Mouse (Mus musculus) cerebellum, postnatal 4 days (tissue): ENCODE results near the gene Cbarp.
A peak's percentile ranks its signal among the peaks of the same experiment; 100 is the strongest.

Source experiments
- DNase-seq, 2 experiments: peaks; one replicate each; pipeline ENCODE4 v3.0.0; 2022; ENCODE audit warnings: low spot score in 2 of 2, mixed read lengths in 1 of 2

Gene Cbarp

DNA sequence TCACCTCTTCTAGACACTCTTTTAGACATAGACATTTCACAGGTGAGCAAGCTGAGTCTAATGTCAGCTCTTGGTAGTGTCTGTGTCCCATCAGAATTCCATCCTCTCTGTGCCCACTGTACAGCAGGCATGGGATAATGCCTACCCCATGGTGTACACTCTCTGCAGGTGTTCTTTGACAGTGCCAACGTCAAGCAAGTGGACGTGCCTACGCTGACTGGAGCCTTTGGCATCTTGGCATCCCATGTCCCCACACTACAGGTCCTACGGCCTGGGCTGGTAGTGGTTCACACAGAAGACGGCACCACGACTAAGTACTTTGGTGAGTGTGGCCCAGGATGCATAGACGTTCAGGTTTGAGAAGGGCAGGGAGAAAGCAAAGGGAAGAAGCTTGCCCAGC, 3.0 kb upstream of the Cbarp start:
- no peak for DNase-seq

DNA sequence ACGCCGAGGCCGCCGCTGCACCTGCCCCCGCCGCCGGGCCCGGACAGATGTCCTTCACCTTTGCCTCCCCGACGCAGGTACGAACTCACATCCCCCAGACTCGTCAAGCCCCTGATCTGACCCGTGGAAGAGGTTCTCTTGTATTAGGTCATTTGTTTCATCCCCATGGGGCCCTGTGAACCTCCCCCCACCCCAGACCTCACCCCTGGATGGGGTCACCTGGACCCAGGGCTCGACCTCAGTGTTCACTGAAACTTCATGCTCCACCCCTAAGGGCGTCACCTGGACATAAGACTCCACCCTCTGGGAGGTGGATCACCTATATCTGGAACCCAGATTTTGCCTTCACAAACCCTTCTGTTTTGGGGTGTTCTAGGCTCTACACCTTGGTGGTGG, 1.9 kb upstream of the Cbarp start:
- DNase-seq: no peak

DNA sequence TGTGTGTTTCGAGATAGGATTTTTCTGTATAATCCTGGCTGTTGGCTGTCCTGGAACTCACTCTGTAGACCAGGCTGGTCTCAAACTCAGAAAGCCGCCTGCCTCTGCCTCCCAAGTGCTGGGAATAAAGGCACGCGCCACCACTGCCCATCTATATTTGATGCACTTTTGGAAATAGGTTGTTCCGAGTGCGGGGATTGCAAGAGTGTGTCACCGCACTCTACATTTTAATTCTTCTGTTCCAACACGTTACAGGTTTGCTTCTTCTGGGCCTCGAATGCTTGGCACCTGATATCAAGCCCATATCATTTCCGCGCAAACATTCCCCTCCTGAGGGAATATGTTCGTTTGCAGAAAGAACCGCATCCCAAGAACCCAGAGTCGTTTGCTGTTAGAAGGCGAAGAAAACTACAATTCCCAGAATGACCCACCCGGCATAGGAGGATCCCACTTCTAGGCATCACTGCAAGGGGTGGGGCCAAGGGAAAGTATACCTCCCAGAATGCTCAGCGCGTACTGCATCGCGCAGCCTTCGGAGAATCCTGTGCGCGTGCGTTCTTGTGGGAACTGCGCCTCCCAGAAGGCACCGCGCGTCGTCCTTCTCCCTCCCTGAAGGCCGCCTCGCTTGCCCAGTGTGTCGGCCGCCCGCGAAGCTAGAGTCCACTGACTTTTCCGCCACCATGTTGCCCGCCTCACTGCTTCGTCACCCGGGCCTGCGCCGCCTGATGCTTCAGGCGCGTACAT, 1.3 kb upstream of the Cbarp start:
- DNase-seq: peak; percentile 67 to 89

DNA sequence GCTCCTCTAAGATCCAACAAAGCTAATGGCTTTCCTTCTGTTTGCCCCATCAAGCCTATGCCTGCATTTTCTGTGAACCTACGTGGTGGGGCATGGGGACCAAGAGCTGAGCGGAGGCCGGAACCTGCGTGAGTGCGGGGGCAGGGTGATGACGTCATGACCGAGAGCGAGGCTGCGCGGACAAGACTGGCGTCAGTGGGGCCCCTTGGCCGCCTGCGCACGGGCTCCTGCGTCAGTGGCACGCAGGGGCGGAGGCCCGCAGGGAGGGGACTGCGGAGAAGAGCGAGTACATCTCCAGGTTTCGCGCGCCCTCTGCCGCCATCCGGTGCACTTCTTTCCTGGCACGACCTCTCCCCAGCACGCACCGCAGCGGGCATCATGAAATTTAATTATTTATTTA, 608 bp upstream of the Cbarp start:
- peak; percentile 84 to 92 for DNase-seq

DNA sequence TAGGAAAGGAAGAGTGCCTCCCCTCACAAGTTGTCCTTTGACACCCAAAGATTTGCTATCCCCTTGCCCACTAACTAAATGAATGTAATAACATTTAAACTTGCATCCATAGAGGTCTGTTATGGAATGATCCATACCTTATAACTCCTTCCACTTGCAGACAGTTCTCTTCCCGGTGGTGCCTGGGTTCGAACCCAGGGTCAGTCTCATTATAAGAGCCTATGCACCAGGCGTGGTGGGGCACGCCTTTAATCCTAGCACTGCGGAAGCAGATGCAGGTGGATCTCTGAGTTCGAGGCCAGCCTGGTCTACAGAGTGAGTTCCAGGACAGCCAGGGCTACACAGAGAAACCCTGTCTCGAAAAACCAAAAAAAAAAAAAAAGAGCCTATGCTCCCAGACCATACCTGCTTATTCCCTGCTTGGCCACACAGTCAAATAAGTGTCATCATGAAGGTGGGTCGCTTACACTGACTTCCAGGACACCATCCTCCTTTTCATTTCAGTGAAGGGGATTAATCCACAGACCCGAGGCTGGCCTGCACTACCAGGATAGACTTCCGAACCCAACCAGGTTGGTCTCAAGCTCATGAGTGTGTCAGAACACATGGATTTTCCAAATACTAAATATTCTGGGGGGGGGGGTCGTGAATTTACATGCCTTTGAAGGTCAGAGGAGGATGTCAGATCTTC, 515 bp downstream of the Cbarp start:
- DNase-seq: no peak

DNA sequence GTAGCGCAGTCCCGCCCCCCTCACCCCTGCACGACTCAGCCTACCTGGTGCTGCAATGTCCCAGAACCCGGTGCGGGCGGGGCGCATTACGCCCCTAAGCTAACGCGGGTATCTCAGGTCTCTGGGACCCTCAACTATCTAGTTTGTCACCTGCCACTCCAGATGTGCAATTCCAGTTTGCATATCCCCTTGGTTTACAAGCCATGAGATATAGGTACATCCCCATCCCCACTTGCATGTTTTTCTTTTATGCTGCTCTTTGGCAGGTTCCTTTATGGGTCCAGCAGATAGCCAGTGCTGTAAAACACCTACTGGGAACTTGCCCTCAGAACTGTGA, 1.2 kb downstream of the Cbarp start:
- DNase-seq: no peak

DNA sequence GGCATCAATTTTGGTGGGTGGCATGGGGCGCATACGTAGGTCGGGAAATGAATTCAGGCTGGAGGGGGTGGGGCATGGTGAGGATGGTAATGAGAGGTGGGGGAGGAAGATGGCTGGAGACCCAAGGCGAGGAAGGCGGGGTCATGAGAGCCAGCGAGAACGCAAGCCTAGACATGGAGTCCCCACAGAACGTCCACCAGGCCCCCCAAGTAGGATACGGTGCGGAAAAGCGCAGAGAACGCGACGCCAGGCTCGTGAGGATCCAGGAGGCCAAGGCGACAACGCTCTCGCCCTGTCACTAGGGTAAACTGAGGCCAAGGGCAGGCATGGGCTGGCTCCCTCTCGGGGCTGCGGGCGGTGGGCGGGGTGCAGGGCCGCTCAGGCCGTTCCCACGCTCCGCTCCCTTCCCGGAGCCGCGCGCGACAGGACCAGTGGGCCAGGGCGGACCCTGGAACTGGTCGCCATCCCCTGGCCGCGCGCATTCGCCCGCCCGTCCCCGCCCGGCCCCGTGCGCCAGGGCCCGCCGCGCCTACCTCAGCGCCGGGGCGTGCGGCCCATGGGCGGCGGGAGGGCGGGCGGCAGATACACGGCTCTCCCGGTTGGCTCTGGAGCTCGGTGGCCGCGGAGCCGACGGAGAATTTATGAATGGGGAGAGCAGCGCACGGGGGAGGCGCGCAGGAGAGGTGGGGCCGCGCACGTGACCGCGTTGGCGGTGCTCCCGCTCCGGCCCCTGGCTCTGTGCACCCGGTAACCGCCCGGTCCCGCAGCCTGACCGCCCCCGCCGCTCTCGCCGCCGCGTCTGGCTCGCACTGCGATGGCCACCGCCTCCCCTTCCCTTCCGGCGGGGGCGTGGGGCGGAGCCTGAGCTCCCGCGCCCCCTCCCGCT, 1.8 kb downstream of the Cbarp start, which contains the start of gene Atp5d:
TSS of gene Atp5d (plus strand) at position 80 of the 886 bp plus-strand sequence.
- peak in 1 of 2 experiments; percentile 57 for DNase-seq

DNA sequence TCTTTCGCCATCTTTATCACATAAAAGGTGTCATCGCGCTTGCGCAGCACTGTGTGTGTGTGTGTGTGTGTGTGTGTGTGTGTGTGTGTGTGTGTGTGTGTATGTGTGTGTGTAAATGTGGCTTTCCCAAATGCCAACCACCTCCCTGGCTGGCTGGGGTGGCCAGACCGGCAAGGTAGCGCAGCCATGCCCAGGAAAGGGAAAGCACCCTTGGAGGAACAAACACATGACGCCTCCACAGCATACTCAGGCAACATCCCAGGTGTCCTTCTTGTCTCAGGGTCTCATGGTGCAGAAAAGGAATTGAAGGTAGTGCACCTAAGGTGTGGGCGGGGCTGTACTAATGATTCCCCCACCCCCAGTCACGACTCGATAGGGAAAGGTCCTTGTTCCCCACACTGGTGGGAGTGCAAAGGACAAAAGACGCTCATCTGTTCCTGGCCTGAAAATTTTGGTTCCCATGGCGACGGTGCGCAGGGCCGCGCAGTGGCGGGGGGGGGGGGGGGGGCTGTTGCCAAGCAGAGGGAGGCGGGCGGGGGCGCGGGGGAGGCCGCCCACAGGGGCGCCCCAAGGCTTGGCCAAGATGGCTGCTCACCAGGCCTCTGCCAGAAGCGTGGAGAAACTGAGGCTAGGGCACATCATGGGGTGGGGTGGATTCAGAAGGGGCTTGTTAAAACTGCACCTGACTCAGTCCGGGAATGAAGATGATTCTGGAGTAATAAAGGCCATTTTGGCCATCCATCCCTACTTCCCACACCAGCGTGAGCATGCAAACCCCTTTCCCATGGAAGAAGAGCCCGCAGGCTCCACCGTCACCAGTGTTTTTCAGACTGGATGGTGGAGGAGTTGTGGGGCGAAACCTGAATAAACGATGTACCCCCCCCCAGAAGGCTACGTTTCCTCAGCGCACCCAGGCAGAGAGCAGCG, 2.7 kb downstream of the Cbarp start:
- DNase-seq: peak in 1 of 2 experiments; percentile 28

DNA sequence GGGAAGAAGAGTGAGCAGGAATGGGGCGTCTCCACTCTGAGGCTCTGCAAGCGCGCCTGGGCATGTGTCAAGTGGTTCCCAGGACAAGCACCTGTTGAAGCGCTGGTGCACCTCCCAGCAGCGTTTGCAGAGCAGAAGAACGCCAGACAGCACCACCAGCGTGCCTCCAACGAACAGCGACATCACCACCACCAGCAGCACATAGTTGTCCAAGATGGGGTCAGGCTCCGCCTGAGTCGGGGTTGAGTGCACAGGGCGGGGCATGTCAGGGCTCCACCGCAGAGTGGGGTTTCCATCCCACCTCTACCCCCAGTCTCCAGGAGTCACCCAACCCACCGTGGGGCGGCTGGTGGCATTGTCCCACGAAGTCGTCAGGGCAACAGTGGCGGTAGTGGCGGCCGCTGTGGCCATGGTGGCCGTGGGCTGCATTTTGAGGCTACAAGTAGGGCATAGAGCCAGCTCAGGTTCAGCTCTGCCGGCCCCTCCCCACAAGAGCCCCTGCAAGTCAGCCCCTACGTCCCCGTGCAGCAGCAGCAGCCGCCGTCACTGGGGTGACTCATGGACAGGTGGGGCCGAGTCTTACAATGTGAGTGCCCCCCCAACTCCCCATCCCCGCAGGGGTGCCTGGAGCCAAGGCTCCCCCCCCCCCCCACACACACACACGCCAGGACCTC, 3.5 kb downstream of the Cbarp start:
- peak in 1 of 2 experiments; percentile 37 for DNase-seq

DNA sequence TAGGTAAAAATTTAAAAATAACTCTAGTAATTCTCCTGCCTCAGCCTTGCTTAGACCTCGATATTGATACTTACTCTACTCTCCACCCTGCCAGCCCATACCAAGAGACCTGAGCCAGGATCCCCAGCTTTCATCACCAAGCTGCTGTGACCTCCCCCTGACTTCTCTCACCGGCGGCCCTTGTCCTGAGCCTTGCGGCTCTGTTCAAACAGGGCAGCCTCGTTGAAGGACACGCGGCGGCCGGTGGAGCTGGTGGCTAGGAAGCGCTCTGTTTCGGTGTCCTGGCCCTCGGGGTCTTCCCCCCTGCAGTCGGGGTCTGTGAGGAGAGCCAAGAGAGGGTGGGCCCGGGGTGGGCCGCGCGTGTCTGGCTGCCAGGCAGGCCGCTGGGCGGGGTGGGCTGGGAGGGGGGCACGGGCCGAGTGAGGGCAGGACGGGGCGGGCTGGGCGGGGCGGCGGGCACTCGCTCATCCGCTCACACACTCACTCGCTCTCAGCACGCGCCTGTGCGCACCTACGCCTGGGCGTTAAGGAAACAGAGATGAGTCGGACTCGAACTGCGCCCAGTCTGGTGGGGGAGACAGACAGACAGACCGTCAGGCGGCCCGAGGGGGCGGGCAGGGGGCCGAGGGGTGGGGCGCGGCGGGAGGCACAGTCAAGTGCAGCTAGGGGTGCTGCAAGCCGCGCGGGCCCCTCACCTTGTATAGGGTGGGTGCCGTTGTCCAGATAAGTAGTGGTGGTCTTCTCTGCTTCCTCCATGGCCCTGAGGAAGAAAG, 4.3 kb downstream of the Cbarp start:
- DNase-seq: no peak

DNA sequence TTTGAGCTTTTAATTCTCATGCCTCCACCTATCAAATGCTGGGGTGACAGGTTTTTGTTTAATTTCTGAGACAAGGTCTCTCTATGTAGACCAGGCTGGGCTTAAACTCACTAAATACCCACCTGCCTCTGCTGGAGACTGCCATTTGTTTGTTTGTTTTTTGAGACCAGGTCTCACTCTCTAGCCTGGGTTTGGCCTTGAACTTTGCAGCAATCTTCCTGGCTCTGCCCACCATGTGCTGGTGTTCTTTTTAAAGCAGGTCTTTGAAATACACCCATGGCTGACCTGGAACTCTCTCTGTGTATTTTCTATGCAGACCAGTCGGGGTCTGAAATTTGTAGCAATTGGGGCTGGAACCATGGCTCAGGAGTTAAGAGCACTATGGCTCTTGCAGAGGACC, 5.0 kb downstream of the Cbarp start:
- no peak for DNase-seq

DNA sequence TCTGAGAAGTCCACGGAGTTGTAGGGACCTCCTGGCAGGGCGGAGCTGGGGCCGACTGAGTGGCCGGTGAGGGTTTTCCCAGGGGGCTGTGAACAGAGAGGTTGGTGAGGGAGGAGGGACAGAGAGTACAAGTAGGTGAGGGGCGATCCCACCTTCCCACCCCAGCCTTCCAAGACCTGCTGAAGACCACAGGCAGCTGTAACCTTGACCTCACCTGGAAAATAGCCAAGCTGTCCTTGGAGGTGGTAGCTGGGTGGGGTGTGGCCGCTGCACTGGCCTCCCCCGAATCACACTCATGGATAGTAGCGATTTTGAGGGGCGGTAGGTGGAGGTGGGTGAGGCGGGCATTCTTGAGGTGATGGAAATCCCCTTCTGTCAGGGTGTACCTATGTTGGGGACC, 5.5 kb downstream of the Cbarp start:
- DNase-seq: no peak

DNA sequence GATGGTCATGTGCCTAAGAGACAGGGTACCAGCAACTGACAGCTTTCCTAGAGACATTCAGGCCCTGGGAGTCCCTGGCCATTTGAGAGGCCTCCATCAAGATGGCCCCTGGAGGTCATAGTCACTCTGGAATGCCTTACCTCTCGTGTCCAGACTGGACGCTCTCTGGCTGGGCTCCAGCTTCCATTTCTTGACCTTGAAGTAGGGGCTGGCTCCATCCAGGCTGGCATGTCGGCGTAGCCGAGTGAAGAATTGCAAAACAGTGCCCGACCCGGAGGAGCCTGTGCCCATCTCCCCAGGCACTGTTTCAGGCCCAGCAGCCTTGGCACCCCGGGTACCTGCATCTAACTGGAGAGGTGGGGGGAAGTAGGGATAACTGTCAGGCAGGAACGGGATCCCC, 6.2 kb downstream of the Cbarp start:
- DNase-seq: no peak

DNA sequence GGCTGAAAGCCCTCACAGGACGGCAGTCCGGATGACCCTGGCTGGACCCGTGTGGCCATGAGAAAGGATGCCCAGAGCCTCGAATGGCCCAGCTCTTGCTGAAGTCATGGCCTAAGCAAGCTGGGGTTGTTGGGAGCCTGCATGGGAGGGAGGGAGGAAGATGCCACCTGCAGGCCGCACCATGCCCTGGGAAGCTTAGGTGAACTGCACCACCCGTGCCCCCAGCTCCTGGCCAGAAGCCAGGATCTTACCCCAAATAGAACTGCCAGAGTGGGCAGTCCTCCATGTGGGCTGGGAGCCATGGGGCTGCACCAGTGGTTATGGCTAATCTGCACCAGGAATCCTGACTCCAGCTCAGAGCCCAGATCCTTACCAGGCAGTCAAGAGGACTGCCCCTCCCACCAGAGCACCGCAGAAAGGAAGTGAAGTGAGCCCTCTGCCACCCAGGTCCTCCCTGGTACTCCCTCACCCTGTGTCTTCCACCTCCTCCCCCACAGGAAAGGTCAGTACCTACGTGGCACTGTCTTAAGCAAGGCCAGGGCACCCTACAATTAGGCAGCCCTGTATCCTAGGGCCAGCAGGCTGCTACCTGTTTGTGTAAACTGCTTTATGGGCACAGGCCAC, 7.3 kb downstream of the Cbarp start:
- DNase-seq: no peak

DNA sequence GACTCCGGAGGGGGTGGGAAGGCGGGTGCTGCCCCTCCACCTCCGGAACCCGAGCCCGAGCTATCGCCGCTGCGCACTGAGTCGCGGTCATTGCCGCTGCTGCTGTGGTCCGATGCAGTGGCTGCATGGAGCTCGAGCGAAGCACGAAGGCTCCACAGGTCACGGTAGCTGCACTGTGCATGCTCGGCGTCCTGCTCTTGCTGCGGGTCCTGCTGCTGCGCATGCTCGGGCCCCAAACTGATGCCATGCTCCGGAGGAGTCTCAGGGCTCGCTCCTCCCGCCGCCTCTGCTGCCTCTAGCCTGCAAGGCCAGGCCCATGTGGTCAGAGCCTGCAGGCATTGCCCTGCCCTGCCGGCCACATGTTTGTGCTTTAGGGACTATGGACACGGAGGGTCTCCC, 8.7 kb downstream of the Cbarp start:
- DNase-seq: no peak

DNA sequence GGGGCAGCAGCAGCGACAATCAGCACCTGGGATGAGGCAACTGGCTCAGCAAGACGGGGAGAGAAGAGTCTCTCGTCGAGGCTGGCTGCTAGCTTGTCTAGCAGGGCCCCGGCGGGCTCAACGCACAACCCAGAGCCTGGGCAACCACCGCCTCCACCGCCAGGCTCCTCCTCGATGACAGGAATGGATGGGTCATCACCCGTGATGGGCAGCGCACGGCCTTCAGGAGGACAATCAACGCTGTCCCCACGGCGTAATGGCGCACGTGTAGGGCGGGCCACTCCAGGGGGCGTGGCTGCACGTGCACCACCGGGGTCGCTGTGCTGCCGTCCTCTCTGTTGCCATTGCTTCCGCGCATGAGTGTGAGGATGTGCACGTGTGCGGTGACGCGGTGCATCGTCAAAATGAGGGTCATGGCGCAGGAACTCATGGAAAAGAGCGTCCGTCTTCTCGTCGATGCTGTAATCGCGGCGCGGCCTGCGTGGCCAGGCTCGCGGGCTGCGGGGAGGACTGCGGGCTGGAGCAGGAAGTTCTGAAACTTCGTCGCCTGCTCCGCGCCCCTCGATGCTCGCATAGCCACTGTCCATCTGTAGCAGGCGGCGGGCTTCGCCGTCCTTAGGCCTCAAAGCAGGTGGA, 9.2 kb downstream of the Cbarp start:
- DNase-seq: peak in 1 of 2 experiments; percentile 50

DNA sequence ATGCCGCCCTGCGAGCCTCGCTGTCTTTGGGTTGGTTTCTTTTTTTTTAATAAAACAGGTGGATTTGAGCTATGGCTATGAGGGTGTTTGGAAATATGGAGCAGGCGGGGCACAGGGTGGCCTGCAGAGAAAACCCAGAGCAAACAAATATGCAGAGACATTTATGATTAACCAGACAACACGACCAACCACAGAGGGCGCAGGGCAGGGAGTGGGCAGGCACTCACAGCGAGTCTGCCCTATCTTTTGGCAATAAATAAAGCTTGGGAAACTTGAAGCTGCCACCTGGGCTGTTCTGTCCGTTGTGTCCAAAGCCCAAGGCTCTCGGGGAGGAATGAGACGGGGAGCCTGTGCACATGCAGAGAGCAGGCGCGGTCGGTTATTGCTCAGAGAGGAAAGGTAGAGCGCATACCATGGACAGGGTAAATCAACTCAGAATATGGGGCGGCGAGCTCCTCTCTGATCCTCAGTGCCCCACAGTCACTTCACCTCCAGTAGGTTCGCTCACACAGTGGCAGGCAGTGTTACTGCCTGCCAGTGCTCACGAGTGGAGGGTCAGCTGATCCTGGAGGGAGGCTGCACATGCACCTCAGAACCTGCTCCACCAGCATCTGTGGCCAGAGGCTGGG, 10.1 kb downstream of the Cbarp start:
- DNase-seq: no peak

DNA sequence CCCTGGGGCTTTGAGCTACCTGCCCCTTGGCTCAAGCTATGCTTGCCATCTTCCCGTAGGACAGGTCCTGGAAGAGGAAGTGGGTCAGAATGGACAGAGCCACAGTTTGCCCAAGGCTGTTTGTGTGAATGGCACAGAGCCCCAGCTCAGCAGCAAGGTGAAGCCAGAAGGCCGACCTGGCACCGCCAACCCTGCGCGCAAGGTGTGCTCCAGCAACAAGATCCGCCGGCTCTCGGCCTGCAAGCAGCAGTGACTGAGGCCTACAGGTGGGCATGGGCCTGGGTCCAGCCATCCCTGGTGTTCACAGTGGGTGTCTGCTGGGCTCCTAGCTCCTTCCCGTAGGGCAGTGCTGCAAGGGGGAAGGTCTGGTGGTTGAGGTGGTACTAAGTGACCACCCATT, 10.8 kb downstream of the Cbarp start:
- no peak for DNase-seq

DNA sequence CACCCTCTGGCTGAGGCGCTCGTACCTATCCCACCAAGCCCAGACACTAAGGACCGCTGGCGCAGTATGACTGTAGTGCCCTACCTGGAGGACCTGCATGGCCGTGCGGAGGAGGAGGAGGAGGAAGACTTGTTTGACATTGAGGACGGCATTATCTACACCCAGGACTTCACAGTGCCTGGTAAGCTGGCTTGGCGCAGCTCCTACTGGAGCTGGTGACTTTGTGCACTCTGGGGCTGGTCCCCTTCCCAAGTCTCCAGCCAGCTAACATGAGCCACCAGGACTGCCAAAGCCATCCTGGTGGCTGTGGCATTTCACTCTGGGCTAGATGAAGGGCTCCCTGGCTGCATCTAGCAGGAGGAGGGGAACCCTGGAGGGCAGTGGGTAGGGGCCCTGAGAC, 12.7 kb downstream of the Cbarp start:
- no peak for DNase-seq
